Mouse (Mus musculus): ENCODE results near the gene Cwc27. TPM values are rescaled to one million over a fixed set of nuclear protein-coding genes. Genes with fewer than 3 reads are reported as not detected.

The Cwc27 gene
- 5.4 and 8.9 TPM in 2 replicates for total RNA-seq (2014; rRNA removed)
- 1.1 and 1.4 TPM in 2 replicates for polyA plus RNA-seq (2012; rRNA removed)

DNA sequence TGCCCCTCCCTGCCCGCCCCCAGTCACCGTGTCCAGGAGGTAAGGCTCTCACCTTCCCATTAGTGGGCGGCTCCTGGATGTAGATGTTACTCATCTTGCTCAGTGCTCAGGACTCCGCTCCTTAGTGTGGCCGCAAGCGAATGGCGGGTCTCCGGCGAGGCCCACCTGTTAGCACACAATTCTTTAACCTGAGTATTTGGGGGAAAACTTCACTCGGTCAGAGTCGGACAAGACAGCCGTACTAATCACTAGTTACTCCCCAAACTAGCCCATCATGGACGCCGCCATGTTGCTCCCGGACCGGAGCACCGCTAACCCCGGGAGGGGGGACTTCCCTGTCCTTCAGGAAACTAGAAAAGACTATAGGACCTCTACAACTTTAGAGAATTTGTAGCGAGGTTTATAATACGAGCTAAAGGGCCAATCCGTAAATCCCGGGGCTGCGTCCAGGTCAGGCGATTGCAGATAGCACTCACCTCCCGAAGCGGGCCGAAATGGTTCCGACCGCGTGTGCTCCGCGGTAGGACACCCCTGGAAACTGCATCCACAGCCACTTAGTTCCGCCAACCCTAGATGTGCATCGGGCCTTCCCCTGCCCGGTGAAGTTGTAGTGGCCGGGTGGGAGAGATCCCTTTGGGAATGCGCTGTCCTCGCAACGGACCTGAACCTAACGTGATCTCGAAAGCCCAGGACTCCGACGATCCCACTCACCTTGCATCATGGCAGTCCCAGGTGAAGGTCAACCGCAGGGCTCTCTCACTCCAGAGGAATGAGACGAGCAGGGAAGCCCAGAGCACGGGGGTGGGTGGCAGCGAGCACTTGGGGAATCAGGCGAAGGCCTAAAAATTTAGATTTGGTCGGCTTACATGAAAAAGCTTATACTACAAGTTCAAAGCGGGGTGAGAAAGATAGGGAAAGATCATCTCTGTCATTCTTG is at the start of gene Cwc27:
Gene Cwc27 (minus strand): TSS at position 508 of the 937 bp plus-strand sequence.
- Histone ChIP-seq H3K27me3 (ENCODE audit: control insufficient read depth, insufficient read depth, low read length) (no peaks in the 10 kb centered on the region), H3K27ac (replicated peaks; ENCODE audit: insufficient read depth, low read depth, low read length) (peak within 1 kb of the TSS; percentile 77), H3K4me1 (ENCODE audit: control insufficient read depth, insufficient read depth, low read length) (no peaks in the 10 kb centered on the region; the same call in 1 of the 2 replicates), H3K9ac (ENCODE audit: low read depth, low read length) (peak within 1 kb of the TSS; percentile 81), H3K79me2 (ENCODE audit: control insufficient read depth, insufficient read depth, low read length) (peaks cover 8% of the 10 kb centered on the region; the same call in 1 of the 2 replicates), H3K36me3 (ENCODE audit: control insufficient read depth, insufficient read depth, low read length) (no peaks in the 10 kb centered on the region), H3K4me3 (ENCODE audit: insufficient read depth, low read depth, low read length) (peak within 1 kb of the TSS; percentile 86)
- peak; percentile 83 for DNase-seq (ENCODE audit: extremely low read depth, low read depth, low spot score)
- under 1% methylated on average over 50 of the region's 50 CpGs for WGBS
- no peak for TF ChIP-seq CTCF (IDR thresholded peaks at IDR 0.05; ENCODE audit: low read depth, low read length)
- TF ChIP-seq POLR2A (IDR thresholded peaks at IDR 0.05; ENCODE audit: extremely low read depth, insufficient read depth, low read length): 0 out of 2 replicates have a peak, but pooled peaks have one; percentile 23

- Histone ChIP-seq H3K79me2 (ENCODE audit: control insufficient read depth, insufficient read depth, low read length) (no peaks in the 10 kb centered on the region), H3K27me3 (ENCODE audit: control insufficient read depth, insufficient read depth, low read length) (peaks cover 9% of the 10 kb centered on the region), H3K4me1 (ENCODE audit: control insufficient read depth, insufficient read depth, low read length) (no peaks in the 10 kb centered on the region; the same call in 1 of the 2 replicates), H3K27ac (replicated peaks; ENCODE audit: insufficient read depth, low read depth, low read length) (no peak overlapping the region), H3K9ac (ENCODE audit: low read depth, low read length) (no peak overlapping the region), H3K4me3 (ENCODE audit: insufficient read depth, low read depth, low read length) (no peak overlapping the region), H3K36me3 (ENCODE audit: control insufficient read depth, insufficient read depth, low read length) (no peaks in the 10 kb centered on the region)
- no peak for TF ChIP-seq CTCF (IDR thresholded peaks at IDR 0.05; ENCODE audit: low read depth, low read length)
- TF ChIP-seq POLR2A (IDR thresholded peaks at IDR 0.05; ENCODE audit: extremely low read depth, insufficient read depth, low read length): no peak
- no peak for DNase-seq (ENCODE audit: extremely low read depth, low read depth, low spot score)
- WGBS: 76% methylated on average over 5 of the region's 5 CpGs
Measured at GRCm38 (mm10) chr13:104866726-104867125, 49.8 kb upstream of the Cwc27 start.

DNA sequence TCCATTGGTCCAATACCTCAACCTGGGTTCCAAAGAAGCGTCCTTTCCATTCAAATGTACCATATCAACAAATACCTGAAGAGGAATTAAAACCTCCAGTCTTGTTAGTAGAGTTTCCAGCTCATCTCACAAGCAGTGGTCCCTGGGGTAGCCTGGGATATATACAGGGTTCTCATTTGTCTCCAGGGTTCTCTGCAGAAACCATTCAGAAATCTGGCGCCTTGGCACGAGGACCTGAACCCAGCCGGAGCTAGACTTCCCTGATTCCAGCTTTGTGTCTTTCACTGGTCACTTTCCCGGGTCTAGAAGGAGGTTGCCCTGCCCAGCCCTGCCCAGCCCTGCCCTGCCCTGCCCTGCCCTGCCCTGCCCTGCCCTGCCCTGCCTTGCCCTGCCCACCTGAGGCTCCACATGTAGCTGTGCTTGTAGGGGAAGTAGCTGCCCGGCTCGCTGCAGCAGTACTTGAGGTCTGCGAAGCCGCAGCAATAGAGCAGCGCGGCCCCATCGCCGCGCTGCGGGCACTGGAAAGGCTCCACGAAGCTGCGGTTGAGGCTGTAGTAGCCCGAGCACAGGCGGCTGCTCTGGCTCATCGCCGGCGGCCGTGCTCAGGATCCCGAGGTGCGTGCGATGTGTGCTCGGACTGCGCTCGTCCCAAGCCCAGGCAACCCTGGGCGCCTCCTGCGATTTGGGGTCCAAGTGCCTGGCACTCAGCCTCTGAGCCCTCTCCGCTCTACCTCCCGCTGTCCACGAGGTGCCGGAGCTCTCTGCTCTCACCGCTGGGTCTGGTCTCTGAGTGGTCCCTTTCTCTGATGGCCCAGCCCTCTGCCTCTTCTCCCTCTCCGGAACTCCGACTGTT is 46.4 kb upstream of the Cwc27 start, which contains the start of gene Shisal2b:
Gene Shisal2b (minus strand): TSS at position 767 of the 853 bp plus-strand sequence.
- Histone ChIP-seq H3K4me1 (ENCODE audit: control insufficient read depth, insufficient read depth, low read length) (no peaks in the 10 kb centered on the region; the same call in 1 of the 2 replicates), H3K36me3 (ENCODE audit: control insufficient read depth, insufficient read depth, low read length) (no peaks in the 10 kb centered on the region), H3K9ac (ENCODE audit: low read depth, low read length) (no peak within 1 kb of the TSS), H3K27ac (replicated peaks; ENCODE audit: insufficient read depth, low read depth, low read length) (no peak within 1 kb of the TSS), H3K4me3 (ENCODE audit: insufficient read depth, low read depth, low read length) (peak within 1 kb of the TSS; percentile 32; the same call in 1 of the 2 replicates), H3K79me2 (ENCODE audit: control insufficient read depth, insufficient read depth, low read length) (no peaks in the 10 kb centered on the region), H3K27me3 (ENCODE audit: control insufficient read depth, insufficient read depth, low read length) (peaks cover 9% of the 10 kb centered on the region)
- TF ChIP-seq POLR2A (IDR thresholded peaks at IDR 0.05; ENCODE audit: extremely low read depth, insufficient read depth, low read length) (no peak), CTCF (IDR thresholded peaks at IDR 0.05; ENCODE audit: low read depth, low read length) (no peak)
- DNase-seq (ENCODE audit: extremely low read depth, low read depth, low spot score): no peak
- 6% methylated on average over 38 of the region's 38 CpGs for WGBS

DNA sequence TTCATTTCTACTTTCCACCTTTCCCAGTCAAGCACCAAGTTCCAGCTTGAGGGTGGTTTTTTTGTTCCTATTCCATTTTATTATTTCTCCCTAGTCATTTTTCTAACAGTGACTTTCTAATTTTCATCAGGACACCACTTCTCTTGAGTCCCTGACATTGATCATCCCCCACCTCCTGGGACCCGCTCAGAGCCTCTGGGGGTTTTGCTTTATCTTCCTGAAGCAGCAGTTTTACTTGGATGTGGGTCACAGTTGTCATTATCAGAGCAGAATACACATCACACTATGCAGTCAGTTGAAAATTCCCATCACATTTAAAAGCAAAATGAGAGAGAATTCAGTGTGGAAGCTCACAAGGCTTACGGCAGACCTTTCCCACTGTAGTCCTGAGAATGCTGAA is 36.7 kb upstream of the Cwc27 start:
- Histone ChIP-seq H3K9ac (ENCODE audit: low read depth, low read length) (no peak overlapping the region), H3K4me3 (ENCODE audit: insufficient read depth, low read depth, low read length) (no peak overlapping the region), H3K36me3 (ENCODE audit: control insufficient read depth, insufficient read depth, low read length) (no peaks in the 10 kb centered on the region), H3K27me3 (ENCODE audit: control insufficient read depth, insufficient read depth, low read length) (no peaks in the 10 kb centered on the region), H3K27ac (replicated peaks; ENCODE audit: insufficient read depth, low read depth, low read length) (no peak overlapping the region), H3K4me1 (ENCODE audit: control insufficient read depth, insufficient read depth, low read length) (no peaks in the 10 kb centered on the region), H3K79me2 (ENCODE audit: control insufficient read depth, insufficient read depth, low read length) (no peaks in the 10 kb centered on the region)
- TF ChIP-seq POLR2A (IDR thresholded peaks at IDR 0.05; ENCODE audit: extremely low read depth, insufficient read depth, low read length): no peak
- TF ChIP-seq CTCF (IDR thresholded peaks at IDR 0.05; ENCODE audit: low read depth, low read length): no peak
- 81% methylated on average over 2 of the region's 2 CpGs for WGBS
- DNase-seq (ENCODE audit: extremely low read depth, low read depth, low spot score): no peak

GRCm38 (mm10) chr13:104843295-104844089 is 26.6 kb upstream of the Cwc27 start:
- Histone ChIP-seq H3K79me2 (ENCODE audit: control insufficient read depth, insufficient read depth, low read length) (no peaks in the 10 kb centered on the region), H3K4me3 (ENCODE audit: insufficient read depth, low read depth, low read length) (no peak overlapping the region), H3K27ac (replicated peaks; ENCODE audit: insufficient read depth, low read depth, low read length) (no peak overlapping the region), H3K27me3 (ENCODE audit: control insufficient read depth, insufficient read depth, low read length) (no peaks in the 10 kb centered on the region), H3K9ac (ENCODE audit: low read depth, low read length) (no peak overlapping the region), H3K4me1 (ENCODE audit: control insufficient read depth, insufficient read depth, low read length) (no peaks in the 10 kb centered on the region), H3K36me3 (ENCODE audit: control insufficient read depth, insufficient read depth, low read length) (peaks cover 3% of the 10 kb centered on the region; the same call in 1 of the 2 replicates)
- TF ChIP-seq POLR2A (IDR thresholded peaks at IDR 0.05; ENCODE audit: extremely low read depth, insufficient read depth, low read length): no peak
- no peak for TF ChIP-seq CTCF (IDR thresholded peaks at IDR 0.05; ENCODE audit: low read depth, low read length)
- WGBS: 91% methylated on average over 9 of the region's 13 CpGs
- DNase-seq (ENCODE audit: extremely low read depth, low read depth, low spot score): no peak

Data from liver, adult 2 months (tissue).